Mouse (Mus musculus) bone marrow macrophage, adult 2 months (primary cell): ENCODE measurements around the gene Pard3.

Experiments used
- CTCF ChIP-seq: IDR thresholded peaks from 2 replicates; pipeline ENCODE4 v1.5.1; 2012; ENCODE audit warnings: low read depth, mild to moderate bottlenecking, low read length, moderate library complexity
- POLR2A ChIP-seq: IDR thresholded peaks from 2 replicates; pipeline ENCODE4 v1.6.1; 2012; ENCODE audit warnings: mild to moderate bottlenecking, low read depth, low read length, borderline replicate concordance

GRCm38 (mm10) chr8:127309363-127309762 lies 245.7 kb downstream of the Pard3 start:
- TF ChIP-seq POLR2A, result no peak
- TF ChIP-seq CTCF, result no peak
